Mouse (Mus musculus) thymus, adult 18-20 months (tissue): Measurements from ENCODE around the gene St8sia1.

Experiments used
- DNase-seq, 2 experiments: peaks; one replicate each; pipeline ENCODE4 v3.0.0; 2022; ENCODE audit warnings: mixed read lengths in 2 of 2

Gene St8sia1

DNA sequence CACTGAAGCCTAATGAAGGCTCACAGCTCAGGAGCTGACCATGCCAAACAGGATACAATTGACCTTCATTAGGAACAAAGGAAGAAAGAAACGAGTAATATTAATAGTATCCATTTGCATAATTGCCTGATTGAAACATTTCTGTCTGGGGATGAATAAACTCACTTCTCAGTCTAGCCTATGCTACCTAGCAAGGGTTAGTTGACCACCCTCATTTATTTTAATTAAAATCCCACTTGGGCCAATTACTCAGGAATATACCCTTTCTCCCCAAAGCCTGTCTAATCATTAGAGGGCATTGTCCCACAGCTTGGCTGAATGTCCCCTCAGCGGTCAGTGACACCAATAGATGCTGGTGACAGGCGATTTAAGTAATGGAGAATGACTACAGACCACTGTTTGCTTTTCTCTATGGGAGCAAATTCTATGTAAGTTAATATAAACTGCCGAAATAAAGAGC, 183.6 kb downstream of the St8sia1 start:
- no peak for DNase-seq

DNA sequence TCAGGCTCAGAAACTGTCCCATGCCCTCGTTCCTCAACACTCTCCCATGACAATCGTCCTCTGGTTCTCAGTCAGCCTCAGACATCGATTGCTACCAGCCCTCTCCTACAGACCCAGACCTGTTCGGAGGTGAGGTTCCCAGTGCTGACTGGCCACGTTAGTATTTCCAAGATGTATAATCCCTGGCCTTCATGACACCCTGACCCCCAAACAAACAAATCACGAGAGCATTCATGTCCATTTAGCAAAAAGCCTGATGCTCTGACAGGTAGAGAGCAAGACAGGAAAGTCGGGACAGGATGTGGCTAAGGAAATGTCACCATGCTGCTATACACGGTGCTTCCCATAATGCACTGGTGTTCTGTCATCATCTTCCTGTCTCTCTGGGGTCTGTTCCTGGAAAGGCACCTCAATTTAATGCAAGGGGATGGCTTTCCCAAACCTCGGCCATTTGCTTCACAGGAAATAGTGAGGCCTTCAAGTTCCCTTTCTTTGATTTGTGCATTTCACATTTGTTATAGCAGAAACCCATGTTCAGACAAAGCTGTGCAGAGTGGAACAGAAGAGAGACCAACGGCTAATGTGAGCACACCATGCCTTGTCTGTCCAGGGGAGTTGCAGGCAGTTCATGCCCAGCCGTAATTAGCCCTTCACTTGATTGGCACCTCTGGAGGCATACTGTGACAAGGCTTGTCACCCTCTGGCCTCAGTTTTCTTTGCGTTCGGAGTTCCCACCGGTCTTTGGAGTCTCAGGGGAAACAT, 184.3 kb downstream of the St8sia1 start:
- peak in 1 of 2 experiments; percentile 50 for DNase-seq

DNA sequence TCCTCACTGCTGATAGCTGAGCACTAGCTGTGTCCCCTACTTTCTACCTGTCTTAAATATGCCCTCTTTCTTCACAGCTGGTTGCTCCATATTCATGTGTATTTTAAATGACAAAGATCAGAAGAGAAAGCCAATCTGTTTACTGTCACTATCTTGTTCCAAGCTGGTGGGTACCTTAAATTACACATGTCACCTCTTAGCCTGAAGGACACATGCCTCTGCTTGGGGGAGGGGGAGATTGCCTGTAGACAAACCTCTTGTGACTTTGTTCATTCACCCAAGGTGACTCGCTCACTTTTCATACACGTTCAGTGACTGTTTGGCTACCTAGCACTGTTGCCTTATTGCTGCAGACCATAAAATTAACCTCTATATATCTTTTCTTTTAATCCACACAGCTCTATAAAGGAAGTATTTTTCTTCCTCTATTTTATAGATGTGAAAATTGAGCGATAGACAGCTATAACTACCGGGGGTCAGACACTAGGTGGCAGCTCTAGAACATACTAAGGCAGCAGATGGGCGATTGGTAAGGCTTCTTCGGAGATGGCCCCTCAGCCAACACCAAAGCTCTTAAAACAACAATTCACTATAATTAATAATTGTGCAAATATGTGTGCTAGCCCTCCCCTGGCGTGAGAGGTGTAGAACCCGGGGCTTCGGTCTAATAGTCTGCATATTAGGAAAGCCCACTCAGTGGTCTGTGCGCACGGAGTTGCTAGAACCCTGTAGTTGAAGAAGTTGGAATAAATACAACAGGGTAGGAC, 185.0 kb downstream of the St8sia1 start:
- peak; percentile 19 to 42 for DNase-seq

DNA sequence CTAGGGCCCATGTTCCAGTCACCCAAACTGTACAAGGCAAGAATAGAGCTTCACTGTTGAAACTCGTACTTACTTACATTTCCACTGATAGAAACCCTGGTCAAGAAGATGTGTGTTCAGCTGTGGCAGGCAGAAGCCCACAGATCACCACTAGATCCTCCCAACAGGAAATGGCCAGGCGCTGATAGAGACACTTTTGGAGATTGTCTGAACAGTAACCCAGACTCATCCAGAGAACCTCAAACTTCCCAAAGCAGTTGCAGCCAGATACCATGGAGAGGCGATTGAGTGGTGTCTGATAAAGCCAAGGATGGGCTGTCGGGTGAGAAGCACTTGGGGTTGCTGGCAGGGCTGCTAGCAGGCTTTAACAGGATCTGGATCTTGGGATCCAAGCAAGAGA, 187.3 kb downstream of the St8sia1 start:
- DNase-seq: no peak

DNA sequence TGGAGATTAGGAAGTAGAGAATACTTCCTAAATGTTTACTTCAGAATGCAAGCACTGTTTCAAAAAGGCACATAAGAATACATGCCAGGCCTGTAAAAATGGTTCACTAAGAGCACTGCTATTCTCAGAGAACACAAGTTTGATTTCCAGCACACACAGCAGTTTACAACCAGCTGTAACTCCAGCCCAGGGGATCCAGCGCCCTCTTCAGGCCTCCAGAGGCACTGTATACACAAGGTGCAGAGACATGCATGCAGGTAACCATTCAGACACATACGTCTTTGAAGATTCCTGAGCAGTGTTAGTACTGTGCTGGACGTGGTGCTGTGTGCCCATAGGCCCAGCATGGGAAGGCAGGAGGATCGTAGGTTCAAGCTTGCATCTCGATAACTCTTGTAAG, 190.7 kb downstream of the St8sia1 start:
- DNase-seq: no peak

DNA sequence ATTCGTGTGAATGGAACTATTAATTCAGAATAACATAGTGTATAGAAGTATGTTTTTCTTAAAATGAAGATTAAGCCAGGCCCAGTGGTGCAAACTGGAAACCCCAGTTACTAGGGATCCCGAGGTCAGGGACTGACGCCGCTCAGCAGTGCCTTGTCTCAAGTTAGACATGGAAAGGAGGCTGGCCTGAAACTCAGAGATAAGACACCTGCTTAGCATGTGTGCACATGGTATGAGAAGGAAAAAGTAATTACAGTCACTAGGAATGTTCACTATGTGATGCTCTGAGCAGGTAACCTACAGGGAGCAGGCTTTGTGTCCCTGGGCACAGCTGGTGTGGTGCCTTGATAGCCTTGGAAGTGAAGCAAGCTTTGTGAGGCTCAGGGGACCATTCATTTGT, 192.6 kb downstream of the St8sia1 start:
- DNase-seq: no peak
